Mouse (Mus musculus) G1E (cell line): Measurements from ENCODE around the gene Specc1l.

ENCODE experiments used
- CTCF ChIP-seq: IDR thresholded peaks from 2 replicates; pipeline ENCODE4 v1.5.1; 2012; ENCODE audit warnings: low read depth, low read length, inconsistent platforms, mixed read lengths
- GATA2 ChIP-seq: IDR thresholded peaks from 2 replicates; pipeline ENCODE4 v1.6.1; 2012; ENCODE audit warnings: low read depth, low read length, inconsistent platforms, borderline replicate concordance

DNA sequence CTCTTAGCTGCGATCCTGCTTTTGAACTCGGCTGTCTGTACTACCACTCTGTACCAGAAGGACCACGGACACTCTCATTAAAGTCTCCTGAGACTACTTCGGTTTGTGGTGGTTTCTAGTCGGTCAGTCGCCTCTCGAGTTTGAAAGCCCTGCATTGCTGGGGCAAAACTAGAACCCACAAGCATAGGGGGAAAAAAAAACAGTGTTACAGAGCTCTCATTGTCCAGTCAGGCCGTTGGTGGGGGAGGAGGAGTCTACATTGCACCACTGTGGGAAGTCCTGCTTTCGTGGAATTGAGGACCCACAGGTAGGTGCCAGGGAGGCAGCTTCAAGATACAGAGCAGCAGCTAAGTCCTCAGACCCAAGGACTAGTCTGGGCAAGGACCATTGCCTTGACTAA lies 27.0 kb upstream of the Specc1l start:
- TF ChIP-seq GATA2 (no peak), CTCF (no peak)
